Mouse (Mus musculus) C2C12 (cell line): ENCODE data around the gene Kcnc4. TPM values are rescaled to one million over a fixed set of nuclear protein-coding genes. Genes with fewer than 3 reads are reported as not detected.

Source experiments
- H3K27me3 ChIP-seq: one replicate; pipeline ENCODE4 v1.6.1; 2011; ENCODE audit not compliant: control insufficient read depth, insufficient read depth, insufficient read length
- H3K36me3 ChIP-seq: one replicate; pipeline ENCODE4 v1.6.1; 2011; ENCODE audit not compliant: control insufficient read depth, insufficient read depth
- H3K4me3 ChIP-seq: one replicate; pipeline ENCODE4 v1.5.1; 2011; ENCODE audit warnings: mild to moderate bottlenecking, control low read depth; ENCODE audit not compliant: poor library complexity, insufficient read depth, severe bottlenecking
- H3K79me2 ChIP-seq: one replicate; pipeline ENCODE4 v1.6.1; 2011; ENCODE audit not compliant: control insufficient read depth, insufficient read depth
- H3K79me3 ChIP-seq: one replicate; pipeline ENCODE4 v1.6.1; 2011; ENCODE audit warnings: low read depth, control low read depth
- H3ac ChIP-seq: one replicate; pipeline ENCODE3; 2011; ENCODE audit warnings: low read depth; ENCODE audit not compliant: control insufficient read depth, insufficient read length
- CEBPB ChIP-seq: IDR thresholded peaks from one replicate; pipeline ENCODE4 v1.6.1; 2011; ENCODE audit warnings: low read depth, mild to moderate bottlenecking, control low read depth, moderate library complexity
- CTCF ChIP-seq: IDR thresholded peaks from one replicate; pipeline ENCODE4 v1.5.1; 2011; ENCODE audit not compliant: control insufficient read depth, insufficient read depth, insufficient read length
- FOSL1 ChIP-seq: IDR thresholded peaks from one replicate; pipeline ENCODE4 v1.8.0; 2011; ENCODE audit warnings: mild to moderate bottlenecking, low read length; ENCODE audit not compliant: poor library complexity, insufficient read depth, severe bottlenecking
- MAX ChIP-seq: IDR thresholded peaks from one replicate; pipeline ENCODE4 v1.6.1; 2011; ENCODE audit warnings: mild to moderate bottlenecking, control low read depth
- MYOD1 ChIP-seq: IDR thresholded peaks from one replicate; pipeline ENCODE4 v1.6.1; 2011; ENCODE audit warnings: low read depth; ENCODE audit not compliant: control insufficient read depth, insufficient read length
- MYOG ChIP-seq: IDR thresholded peaks from one replicate; pipeline ENCODE4 v1.6.1; 2011; ENCODE audit not compliant: control insufficient read depth, insufficient read length; ENCODE audit errors: extremely low read depth
- USF1 ChIP-seq: IDR thresholded peaks from one replicate; pipeline ENCODE4 v1.6.1; 2011; ENCODE audit warnings: low read depth, mild to moderate bottlenecking, control low read depth, moderate library complexity
- polyA plus RNA-seq: library from polyadenylated mRNA; unstranded; fragments of >200 nt; fragmentation: generic; extraction: Trizol; gene quantifications from one replicate; pipeline ENCODE4 v1.2.1, GENCODE M21; 2012; ENCODE audit warnings: missing spikeins

The Kcnc4 gene
- polyA plus RNA-seq, 1 experiment, result not detected

DNA sequence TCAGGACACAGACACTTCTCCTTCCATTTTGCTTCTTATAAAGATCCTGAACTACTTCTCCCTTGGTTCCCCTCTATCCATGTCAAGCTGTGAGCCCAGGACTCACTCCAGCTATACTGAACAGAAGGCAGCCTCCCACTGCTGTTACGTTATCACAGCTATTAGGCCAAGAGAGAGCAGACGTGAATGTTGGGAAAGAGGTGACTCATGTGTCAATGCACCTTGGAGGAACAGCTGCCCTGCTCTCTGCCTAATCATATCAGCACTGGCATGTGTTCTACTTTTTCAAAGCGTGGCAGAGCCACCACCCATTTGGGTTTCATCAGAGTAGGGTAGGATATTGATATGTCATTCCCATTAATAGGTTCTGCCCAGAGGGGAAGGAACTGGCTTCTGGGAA is 12.5 kb downstream of the Kcnc4 start:
- no peak overlapping the region for H3K4me3 ChIP-seq
- TF ChIP-seq MYOG (no peak), MYOD1 (peak; percentile 64), MAX (no peak), CEBPB (no peak), CTCF (no peak)
- peaks cover 71% of the 10 kb centered on the region for H3K27me3 ChIP-seq
- no peak overlapping the region for H3ac ChIP-seq
- H3K79me3 ChIP-seq, result no peaks in the 10 kb centered on the region
- no peaks in the 10 kb centered on the region for H3K36me3 ChIP-seq
- H3K79me2 ChIP-seq, result no peaks in the 10 kb centered on the region

DNA sequence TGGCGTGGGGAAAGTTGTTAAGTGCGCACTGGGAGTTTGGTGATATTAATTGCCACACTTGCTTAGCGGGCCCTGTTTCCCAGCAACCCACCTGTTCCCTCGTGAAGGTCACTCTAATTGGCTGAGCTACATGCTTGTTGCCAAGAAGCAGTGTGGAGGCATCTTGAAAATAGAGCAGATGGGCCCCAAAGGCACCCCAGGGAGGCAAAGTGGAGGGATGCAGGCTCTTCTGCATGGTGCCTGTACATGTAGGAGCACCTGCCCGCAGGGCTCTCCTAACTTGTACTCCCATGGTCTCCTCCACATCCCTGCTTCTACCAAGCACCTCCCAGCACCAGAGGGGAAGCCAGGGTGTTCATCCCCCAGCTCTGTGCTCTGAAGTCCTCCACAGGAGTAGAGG is 15.5 kb downstream of the Kcnc4 start:
- TF ChIP-seq MYOD1 (no peak), FOSL1 (no peak), MAX (no peak), CTCF (no peak), USF1 (no peak), CEBPB (no peak), MYOG (no peak)
- Histone ChIP-seq H3K79me2 (no peaks in the 10 kb centered on the region), H3ac (no peak overlapping the region), H3K79me3 (no peaks in the 10 kb centered on the region), H3K36me3 (no peaks in the 10 kb centered on the region), H3K4me3 (no peak overlapping the region), H3K27me3 (peaks cover 77% of the 10 kb centered on the region)

DNA sequence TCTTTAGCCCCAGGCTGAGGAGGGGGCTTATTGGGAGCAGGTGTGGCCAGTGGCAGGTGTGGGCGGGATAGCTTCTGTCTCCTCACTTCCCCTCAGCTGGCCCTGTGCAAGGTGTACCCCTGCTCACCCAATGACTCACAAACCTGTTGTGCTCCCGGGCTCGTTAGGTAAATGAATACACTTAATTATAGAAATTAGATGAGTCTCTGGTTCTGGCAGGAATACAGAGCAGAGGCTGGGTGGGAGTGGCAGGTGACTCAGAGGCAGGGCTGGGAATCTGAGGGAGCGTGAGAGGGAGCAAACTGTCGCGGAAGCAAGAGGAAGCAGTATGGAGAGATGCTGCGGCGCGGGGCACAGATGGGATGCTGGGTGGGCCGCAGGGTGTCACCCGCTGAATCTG is 17.2 kb downstream of the Kcnc4 start:
- Histone ChIP-seq H3K36me3 (no peaks in the 10 kb centered on the region), H3ac (no peak overlapping the region), H3K4me3 (no peak overlapping the region), H3K79me2 (no peaks in the 10 kb centered on the region), H3K79me3 (no peaks in the 10 kb centered on the region), H3K27me3 (peaks cover 88% of the 10 kb centered on the region)
- TF ChIP-seq MAX, result no peak
- TF ChIP-seq USF1, result no peak
- TF ChIP-seq MYOD1, result no peak
- no peak for TF ChIP-seq FOSL1
- no peak for TF ChIP-seq CTCF
- no peak for TF ChIP-seq CEBPB
- TF ChIP-seq MYOG, result no peak

DNA sequence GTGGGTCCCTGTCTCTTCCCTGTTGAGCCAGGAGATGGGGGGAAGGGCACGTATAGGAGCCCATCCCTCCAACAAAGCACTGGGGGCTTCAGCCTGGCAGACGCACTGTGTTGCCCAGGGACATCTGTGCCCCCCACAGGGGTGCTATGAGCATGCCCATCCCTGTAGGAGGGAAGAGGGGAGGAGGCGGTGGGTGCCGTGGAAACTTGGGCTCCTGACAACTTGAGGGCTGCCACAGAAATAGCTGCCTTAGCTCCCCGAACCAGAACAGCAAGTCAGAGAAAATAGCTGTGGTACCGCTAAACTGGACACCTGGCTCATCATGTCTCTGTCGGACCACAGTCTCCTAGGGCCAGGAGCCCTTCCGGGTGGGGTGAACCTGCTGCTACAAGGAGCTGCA is 18.0 kb downstream of the Kcnc4 start:
- Histone ChIP-seq H3K27me3 (peaks cover 87% of the 10 kb centered on the region), H3K79me2 (no peaks in the 10 kb centered on the region), H3K79me3 (no peaks in the 10 kb centered on the region), H3K4me3 (no peak overlapping the region), H3K36me3 (no peaks in the 10 kb centered on the region), H3ac (no peak overlapping the region)
- no peak for TF ChIP-seq MYOG
- no peak for TF ChIP-seq MAX
- TF ChIP-seq USF1, result no peak
- TF ChIP-seq CEBPB, result no peak
- TF ChIP-seq MYOD1, result no peak
- TF ChIP-seq FOSL1, result no peak
- TF ChIP-seq CTCF, result no peak

DNA sequence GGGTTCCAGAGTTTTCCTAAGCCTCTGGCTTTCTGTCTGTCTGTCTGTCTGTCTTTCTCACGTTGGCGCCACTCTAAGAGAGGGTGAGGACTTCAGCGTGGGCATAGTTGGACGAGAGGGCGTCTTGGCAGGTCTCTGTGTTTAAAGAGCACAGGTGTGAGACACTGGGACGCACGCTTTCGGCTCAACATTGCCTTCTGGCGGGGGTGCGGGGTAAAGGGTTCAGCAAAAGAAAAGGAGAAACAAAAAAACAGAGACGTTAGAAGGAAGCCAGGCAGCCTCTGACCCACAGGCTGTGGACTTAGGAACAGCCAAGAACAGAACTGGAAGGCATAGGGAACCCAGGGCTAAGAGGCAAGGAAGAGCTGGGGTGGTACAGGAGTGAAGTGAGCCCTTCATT is 20.1 kb downstream of the Kcnc4 start:
- no peaks in the 10 kb centered on the region for H3K36me3 ChIP-seq
- H3K4me3 ChIP-seq, result no peak overlapping the region
- TF ChIP-seq FOSL1 (no peak), CTCF (no peak), MYOD1 (no peak), MAX (no peak), MYOG (no peak), CEBPB (no peak), USF1 (no peak)
- no peaks in the 10 kb centered on the region for H3K79me3 ChIP-seq
- H3K79me2 ChIP-seq, result no peaks in the 10 kb centered on the region
- H3K27me3 ChIP-seq, result peaks cover 77% of the 10 kb centered on the region
- no peak overlapping the region for H3ac ChIP-seq

DNA sequence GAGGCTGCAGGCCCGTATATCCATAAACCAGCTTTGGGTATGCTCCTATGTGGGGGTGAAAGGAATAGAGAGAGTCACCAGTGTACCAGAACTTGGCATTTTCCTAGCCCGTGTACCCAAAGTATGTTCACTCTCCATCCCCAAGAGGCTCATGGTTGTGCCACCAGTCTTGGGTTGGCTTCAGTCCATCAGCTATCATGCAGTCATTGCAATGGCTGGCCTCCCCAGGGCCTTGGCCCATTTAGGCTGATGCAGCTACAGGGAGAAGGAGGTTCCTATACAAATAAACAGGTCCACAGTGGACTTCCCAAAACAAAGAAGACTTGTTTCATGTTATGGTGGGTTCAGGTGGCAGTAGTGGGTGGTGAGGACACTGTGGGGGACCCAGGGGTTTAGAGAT is 21.7 kb downstream of the Kcnc4 start:
- peaks cover 66% of the 10 kb centered on the region for H3K27me3 ChIP-seq
- no peaks in the 10 kb centered on the region for H3K79me3 ChIP-seq

More for the DNA sequence above, 21.7 kb downstream of the Kcnc4 start:
- Histone ChIP-seq H3ac (no peak overlapping the region), H3K36me3 (no peaks in the 10 kb centered on the region), H3K4me3 (no peak overlapping the region), H3K79me2 (no peaks in the 10 kb centered on the region)
- TF ChIP-seq USF1 (no peak), FOSL1 (no peak), MYOG (no peak), CTCF (no peak), MAX (no peak), MYOD1 (no peak), CEBPB (no peak)
